Mouse (Mus musculus): ENCODE data around the gene Slc2a4.

GRCm38 (mm10) chr11:69970222-69970621 is 22.2 kb upstream of the Slc2a4 start:
- no peak for TF ChIP-seq CTCF (IDR thresholded peaks at IDR 0.05; ENCODE audit: control insufficient read depth, insufficient read depth, insufficient replicate concordance, low read depth, low read length)
- TF ChIP-seq POLR2A (IDR thresholded peaks at IDR 0.05; ENCODE audit: control insufficient read depth, low read depth, low read length), result no peak

All from testis, adult 2 months (tissue).